Mouse (Mus musculus) right cerebral cortex, postnatal 25 days (tissue): ENCODE results near the gene Ankrd54.

ENCODE experiments used
- DNase-seq: peaks from one replicate; pipeline ENCODE4 v3.0.0; 2022

Ankrd54 gene

DNA sequence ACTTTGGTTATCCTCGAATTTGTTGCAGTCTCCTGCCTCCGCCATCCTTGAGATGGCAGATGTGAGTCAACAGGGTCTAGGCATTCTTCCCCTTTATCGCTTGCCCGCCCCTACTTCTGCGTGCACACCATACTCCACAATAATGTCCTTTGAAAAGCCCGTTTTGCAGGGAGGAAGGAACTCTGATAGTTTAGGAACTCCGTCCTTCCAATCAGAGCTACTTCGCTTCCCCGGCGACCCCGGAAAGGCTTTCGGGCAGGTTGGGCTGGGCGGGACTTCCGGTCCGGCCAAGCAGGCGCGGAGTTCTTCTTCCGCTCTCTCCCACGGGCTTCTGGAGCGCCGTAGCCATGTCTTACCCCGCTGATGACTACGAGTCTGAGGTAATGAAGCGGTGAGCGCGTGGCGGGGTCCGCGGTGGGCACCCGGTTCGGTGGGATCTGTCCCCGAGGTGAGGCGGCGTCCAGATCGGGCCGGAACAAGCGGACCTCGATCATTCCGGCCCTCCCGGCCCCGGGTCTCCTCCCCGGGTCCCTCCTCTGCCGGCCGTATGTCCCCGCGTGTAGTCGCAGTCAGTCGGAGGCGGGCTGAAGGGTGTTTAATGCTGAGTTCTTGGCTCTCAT, 12.3 kb upstream of the Ankrd54 start, which contains the start of gene Eif3l:
Gene Eif3l (plus strand): TSS at position 267 of the 620 bp plus-strand sequence.
- peak; percentile 89 for DNase-seq

DNA sequence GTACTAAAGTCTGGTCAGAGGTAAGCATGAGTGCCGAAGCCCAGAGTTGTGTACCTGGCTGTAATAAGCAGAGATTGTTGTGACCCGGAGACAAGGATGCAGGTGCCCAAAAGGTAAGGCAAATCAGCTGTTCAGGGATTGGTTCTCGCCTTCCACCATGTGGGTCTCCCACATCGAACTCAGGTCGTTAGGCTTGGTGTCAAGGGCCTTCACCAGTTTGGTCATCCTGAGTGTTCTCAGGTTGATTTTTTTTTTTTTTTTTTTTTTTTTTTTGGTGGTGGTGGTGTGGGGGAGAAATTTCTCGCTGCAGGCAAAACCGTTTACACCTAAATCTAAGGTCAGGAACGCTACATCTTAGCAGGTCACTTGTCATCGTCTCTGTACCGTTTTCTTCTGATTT, 11.8 kb upstream of the Ankrd54 start:
- DNase-seq = no peak

DNA sequence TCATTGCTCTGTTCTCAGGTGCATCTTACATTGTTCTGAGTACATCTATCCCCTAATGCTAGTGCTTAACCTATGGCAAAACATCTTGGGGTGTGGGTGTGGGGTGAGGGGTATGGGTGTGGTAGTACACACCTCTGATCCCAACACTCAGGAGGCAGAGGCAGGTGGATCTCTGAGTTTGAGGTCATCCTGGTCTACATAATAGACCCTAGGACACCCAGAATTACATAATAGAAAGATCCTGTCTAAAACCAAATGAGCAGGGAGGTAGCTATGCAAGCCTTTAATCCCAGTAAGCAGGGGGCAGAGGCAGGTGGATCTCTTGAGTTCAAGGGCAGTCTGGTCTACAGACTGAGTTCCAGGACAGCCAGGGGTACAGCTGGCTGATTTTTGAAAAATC, 11.1 kb upstream of the Ankrd54 start:
- no peak for DNase-seq

DNA sequence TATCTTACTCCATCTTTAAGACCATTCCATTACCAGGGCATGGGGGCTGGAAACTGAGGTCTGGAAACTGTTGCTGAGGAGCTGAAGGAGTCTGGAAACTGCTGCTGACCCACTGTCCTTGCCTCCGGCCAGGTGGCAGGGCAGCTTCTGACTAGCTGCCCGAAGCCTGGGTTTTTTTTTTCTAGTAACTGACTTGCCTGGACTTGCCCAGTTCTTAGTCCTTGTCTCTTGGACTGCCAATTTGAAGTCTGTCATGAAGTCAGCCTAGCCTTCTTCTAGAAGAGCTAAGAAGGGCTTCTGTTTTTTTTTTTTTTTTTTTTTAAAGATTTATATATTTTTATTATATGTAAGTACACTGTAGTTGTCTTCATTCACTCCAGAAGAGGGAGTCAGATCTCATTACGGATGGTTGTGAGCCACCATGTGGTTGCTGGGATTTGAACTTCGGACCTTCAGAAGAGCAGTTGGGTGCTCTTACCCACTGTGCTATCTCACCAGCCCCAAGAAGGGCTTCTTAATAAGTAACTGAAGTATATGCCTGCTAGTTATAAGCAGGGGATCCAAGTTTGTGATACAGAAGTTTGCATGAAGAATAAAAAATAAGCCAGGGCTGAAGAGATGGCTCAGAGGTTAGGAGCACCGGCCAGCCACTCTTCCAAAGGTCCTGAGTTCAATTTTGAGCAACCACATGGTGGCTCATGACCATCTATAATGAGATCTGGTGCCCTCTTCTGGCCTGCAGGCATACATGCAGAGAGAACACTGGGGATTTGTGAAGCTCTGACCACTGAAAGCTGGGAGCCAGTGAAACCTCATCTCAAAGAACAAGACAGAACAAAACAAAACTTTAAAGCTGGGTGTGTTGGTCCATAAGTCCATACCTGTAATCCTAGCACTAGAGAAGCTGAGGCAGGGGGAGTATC, 8.7 kb upstream of the Ankrd54 start:
- peak; percentile 36 for DNase-seq

DNA sequence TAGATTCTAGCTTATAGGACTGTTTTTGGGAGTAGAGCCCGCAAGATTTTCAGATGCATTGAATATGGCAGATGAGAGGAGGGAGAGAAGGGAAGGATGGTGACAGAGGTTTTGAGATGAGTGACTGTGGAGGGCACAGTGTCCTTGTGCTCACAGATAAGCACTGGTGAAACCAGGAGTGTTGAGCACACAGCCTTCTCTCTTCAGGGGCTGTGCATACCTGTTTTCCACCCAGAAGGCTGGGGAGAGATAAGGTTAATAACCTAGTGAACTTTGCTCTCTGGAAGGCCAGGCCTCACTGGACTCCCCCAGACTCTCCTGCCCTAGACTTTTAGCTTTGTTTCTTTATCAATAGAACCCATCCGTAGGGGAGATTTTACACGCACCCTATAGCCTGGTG, 5.7 kb upstream of the Ankrd54 start:
- no peak for DNase-seq

DNA sequence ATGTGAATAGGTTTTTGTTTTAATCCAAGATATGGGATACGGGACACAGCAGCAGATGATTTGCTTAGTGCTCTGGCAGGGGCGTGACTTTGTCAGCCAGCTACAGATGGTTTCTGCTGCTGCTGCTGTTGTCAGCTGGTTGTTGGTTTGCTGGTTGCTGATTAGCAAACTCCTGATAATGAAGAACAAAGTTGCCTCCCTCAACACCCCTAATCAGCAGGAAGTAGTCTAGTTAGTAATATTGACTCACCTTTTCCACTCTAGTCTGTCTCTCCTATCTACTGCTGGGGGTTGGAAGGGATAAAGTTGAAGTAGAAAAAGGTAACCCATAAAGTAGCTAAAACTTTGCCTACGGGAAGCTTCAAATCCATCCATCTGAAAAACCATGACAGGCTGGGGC, 4.9 kb upstream of the Ankrd54 start:
- DNase-seq = no peak

DNA sequence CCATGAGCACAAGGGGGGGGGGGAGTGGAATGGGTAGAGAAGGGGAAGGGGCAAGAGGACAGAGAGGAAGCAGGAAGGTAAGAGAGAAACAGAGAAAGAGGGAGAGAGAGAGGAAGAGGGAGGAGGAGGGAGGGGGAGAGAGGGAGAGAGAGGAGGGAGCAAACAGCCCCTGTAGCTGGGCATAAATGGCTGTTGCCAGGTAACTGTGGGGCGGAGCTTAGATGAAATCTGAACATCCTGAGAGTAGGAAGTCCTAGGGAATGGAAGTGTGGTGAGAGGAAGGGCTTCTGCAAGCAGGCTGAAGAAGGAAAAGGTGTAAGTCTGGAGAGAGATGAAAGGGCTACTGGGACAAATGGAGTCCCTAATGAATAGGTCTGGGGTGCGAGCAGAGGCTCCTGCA, 3.6 kb upstream of the Ankrd54 start:
- DNase-seq = no peak

DNA sequence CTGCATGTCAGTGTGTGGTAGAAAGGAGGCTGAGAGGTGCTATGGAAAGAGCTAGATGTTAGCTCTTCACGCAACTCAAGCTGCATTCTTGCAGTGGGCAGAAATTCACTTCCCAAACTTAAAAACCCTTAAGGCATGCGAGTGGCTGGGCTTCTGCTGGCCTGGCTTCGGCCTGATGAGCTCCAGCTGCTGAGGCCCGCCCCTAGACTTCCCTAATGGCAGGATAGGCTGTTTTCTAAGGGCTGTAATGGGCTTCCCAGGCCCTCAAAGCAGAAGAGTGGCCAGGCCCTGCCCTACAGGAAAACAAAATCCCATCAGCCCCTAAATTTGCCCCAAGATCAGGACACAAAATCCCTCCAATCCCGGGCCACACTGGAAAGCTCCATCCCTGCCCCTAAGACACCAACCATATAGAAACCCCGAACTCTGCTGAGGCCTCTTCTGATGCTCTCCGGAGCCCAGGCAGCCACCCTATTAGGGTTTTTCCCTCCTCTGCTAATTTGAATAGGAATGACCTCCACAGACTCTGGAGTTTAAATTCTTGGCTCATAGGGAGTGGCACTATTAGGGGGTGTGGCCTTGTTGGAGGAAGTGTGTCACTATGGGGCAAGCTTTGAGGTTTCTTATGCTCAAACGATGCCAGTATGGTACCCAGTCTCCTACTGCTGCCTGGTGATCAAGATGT, 2.5 kb upstream of the Ankrd54 start:
- no peak for DNase-seq

DNA sequence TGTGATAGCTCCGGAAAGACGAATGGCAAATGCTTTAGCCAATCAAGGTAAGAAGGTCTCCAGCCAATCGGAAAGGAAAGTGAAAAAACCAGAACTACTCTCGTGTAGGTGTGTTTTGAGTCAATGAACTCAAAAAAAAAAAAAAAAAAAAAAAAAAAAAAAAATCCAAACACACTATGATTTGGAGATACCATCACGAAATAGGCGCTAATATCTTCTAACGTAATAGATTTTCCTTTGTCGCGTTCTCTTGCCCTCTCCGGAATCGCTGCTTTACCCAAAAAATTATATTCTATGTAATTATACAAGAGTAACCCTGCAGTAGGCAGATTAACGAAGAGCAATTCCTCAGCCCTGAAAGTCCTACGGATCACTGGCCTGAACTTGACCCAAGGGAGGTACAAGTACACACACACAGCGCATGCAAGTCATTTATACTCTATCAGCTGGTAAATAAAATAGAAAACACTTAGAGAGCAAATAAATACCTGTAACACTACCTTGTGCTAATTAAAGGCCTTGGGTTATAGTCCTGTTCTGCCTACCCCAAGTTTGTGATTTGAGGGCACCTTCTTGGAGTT, 557 bp upstream of the Ankrd54 start:
- no peak for DNase-seq

DNA sequence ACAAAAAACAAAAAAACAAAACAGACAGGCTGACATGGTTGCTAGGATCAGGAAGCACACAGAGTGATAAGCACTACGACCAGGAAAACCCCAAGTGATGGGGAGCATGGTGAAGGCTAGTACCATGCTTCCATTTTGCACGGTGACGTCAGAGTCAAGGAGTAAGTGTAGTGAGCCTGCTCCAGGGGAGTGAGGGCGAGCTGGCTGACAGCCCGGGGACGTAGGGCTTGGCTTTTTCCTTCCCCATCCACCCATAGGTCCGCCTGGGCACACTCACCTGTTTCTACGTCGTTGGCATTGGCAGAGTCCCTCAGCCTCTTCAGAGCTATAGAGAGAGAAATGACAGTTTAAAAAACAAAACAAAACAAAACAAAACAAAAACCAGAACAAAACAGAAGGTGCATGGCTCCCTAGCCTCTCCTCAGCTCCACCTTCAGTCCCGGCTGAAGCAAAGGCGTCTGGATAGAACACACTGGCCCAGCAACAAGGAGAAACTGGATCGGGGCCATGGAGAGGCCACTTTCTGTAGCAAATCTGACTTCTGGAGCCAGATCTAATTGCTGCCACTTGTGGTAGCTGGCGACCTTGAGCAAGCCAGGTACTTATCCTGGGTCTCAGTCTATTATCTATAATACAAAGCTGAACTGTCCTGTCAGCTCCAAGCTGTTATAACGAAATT, 1.7 kb downstream of the Ankrd54 start:
- no peak for DNase-seq

DNA sequence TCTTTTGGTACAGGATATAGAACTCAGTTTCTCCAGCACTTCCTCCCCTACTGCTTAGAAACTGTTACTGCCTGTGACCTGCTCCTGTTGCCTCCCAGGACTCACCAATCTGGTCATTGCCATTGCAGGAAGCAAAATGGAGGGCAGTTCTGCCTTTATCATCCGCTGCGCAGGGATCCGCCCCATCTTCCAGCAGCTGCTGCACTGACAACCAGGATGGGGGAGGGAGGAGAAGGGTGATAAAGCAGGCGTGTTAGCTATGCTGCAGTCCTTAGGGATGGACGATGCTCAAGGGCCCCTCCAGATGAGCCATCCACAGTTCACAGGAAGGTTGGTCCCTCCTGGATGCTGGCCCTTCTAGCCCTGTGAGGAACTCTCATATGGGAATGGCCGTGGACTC, 4.8 kb downstream of the Ankrd54 start:
- no peak for DNase-seq

DNA sequence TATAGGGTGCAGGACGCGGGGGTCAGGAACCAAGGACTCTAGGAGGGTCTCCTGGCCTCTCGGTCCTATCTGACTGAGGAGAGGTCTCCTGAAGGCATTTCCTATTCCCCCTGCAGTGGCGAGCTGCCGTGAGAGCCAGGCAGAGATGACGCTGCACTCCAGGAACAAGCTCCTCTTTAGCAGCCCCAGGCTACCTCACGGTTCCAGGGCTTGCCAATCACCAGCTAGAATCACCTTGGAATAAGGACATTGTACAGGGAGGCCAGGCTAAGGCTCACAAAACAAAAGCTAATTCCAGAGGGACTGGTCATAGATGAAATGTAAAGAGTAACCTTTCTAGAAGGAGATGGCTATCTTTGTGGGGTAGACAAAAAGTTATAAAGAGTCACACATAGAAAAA, 6.1 kb downstream of the Ankrd54 start:
- no peak for DNase-seq

DNA sequence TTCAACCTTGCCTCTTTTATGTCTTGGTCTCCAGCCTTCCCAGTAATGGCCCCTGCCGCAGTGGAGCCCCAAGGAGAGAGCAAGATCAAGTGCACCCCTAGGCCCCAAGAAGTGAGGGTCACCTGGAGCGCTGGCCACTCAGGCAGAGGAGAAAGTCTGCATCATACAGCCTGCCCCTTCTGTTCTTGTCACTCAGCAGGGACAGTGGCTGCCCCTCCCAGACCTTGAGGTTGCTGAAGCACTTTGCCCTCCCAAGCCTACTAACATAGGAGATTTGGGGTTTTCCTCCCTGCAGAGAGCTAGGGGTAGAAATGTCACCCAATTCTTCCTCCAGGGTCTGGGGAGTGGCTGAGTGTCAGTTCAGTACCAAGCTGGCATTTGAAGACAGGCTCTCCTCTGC, 10.3 kb downstream of the Ankrd54 start:
- DNase-seq = no peak

DNA sequence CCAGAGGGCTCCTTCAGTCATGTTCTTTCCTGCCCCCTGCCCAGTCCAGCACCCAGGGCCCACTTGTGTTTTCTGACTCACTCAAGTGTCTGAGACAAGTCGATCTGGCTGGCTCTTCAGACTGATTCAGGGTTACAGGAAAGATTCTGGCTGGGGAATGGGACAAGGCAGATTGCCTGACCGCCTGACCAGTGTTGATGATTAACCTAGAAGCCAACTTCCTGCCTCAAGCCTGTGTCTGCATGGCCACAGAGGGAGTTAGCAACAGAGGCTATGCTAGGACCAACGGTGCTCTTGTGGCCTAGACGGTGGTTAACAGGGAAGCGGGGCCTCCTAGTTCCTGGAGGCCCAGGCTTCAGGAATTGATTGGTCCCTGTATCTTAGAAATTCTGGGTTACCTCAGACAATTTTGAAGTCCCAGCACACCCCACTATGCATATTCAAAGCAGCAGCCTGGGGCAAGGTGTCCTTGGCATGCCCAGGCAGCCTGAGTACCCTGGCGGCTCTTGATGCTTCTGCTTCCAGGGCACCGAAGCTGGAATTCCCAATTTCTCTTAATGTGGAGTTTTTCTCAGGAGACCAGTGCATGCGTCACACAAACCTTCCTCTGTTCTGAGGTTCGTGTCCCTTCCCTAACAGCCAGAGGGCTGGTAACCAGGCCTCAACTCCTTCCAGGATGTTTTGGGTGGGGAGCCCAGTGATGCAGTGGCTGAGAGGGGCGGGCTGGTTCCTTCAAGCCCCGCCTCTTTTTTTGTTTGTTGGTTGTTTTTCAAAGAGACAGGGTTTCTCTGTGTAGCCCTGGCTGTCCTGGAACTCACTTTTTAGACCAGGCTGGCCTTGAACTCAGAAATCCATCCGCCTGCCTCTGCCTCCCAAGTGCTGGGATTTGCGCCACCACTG, 11.0 kb downstream of the Ankrd54 start:
- no peak for DNase-seq

DNA sequence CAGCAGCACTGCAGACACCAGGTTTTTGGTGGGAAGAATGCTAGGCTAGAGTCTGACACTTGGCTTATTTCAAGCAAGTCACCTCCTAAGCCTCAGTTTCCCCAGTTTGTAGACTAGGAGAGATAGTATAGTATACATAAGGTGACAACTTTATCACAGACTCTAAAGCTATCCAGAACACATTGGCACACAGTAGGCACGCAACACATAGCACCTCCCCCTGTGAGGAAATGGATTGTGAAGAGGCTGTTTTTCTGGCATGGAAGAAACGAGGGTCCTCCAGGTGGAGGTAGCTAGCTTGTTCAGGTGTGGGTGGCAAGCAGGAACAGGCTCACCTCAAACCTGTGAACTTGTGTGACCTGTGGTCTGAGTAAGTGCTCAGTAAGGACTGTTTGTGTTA, 11.7 kb downstream of the Ankrd54 start:
- DNase-seq = no peak

DNA sequence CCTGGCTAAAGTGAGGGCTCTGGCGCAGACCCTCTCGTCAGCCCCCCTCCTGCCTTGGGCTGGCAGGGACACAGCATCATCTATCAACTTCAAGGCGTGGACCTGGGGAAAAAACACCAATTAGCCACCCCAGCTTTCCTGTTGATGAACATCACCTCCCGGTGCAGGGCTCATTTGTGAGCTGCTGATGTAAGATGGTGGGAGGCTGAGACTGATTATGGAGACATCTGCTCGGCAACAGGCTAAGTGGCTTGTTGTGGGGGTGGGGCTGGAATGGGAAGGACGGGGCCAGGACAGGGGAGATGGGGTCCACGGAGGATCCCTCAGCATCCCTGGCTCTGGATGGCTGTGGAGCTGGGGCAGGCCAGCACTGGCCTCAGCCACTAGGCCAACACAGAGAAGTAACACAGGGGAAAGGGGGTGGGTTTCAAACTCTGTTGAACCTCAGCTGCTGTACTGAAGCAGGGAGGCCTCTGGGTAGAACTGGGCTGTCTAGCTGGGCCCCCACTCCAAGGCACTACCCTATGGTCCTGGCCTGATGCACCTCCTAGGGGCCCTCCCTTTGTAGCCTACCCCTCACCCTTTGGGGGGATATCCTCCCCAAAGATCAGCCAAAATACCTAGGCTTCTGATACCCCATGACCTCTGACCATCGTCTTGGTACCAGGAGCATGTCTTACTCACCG, 12.4 kb downstream of the Ankrd54 start:
- no peak for DNase-seq

DNA sequence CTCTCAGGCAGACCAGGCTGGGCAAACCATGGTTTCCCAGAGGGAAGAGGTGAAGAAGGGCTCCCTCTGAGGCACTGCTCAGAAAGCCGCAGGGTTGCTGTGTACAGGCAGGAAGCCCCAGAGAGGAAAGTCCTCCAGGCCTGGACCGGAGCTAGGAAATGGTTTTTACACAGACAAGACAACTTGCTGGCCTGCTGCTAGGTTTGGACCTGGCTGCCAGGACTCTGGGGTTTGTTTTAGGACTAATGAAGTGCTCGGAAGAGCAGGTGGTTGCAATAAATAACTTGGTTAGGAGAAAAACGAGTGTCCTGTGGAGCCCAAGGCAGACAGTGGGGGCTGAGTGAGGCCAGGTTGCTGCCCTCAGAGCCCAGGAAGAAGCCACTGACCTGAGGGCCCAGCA, 14.5 kb downstream of the Ankrd54 start:
- DNase-seq = no peak

DNA sequence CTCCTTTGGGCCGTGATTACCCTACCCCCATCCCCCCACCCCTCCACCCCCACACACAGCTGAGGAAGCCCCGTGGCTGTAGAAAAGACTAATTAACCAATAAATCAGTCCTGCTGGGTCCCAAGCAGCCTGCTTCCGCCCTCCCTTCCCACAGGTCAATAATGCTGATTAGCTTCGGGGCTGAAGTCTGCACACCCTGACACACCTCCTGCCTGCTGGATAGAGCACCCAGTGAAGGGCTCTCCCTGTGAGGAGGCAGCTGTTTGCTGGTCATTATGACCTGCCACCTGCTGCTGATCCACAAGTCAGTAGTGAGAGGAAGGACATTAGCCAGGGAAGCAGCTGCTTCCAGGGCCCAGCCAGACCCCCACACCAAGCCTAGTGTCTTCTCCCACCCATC, 17.9 kb downstream of the Ankrd54 start:
- DNase-seq = no peak

DNA sequence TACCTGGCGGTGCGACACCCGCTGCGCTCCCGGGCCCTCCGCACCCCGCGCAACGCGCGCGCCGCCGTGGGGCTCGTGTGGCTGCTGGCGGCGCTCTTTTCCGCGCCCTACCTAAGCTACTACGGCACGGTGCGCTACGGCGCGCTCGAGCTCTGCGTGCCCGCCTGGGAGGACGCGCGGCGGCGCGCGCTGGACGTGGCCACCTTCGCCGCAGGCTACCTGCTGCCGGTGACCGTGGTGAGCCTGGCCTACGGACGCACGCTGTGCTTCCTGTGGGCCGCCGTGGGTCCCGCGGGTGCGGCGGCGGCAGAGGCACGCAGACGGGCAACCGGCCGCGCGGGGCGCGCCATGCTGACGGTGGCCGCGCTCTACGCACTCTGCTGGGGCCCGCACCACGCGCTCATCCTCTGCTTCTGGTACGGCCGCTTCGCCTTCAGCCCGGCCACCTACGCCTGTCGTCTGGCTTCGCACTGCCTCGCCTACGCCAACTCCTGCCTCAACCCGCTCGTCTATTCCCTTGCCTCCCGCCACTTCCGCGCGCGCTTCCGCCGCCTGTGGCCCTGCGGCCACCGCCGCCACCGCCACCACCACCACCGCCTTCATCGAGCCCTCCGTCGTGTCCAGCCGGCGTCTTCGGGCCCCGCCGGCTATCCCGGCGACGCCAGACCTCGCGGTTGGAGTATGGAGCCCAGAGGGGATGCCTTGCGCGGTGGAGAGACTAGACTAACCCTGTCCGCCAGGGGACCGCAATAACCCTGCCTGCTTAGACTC, 19.8 kb downstream of the Ankrd54 start:
- peak; percentile 66 for DNase-seq

DNA sequence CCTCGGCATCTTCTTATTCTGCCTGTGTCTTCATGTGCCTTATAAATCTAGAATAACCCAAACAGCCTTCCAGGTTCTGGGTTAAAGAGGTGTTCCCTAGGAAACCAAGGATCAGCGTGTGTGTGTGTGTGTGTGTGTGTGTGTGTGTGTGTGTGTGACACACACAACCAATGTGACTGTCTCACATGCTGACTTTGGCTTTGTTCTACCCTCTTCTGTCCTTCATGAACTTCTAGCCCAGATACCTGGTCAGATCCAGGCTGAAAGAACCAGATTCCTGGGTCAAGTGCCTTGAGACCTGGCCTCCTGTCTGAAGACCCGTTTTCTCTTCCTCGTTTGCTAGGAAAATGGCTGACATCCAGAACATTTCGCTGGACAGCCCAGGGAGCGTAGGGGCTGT, 21.1 kb downstream of the Ankrd54 start, which contains the start of gene Galr3:
Gene Galr3 (plus strand): TSS at position 301 of the 400 bp plus-strand sequence.
- DNase-seq = no peak
